In the genomic region with DNA sequence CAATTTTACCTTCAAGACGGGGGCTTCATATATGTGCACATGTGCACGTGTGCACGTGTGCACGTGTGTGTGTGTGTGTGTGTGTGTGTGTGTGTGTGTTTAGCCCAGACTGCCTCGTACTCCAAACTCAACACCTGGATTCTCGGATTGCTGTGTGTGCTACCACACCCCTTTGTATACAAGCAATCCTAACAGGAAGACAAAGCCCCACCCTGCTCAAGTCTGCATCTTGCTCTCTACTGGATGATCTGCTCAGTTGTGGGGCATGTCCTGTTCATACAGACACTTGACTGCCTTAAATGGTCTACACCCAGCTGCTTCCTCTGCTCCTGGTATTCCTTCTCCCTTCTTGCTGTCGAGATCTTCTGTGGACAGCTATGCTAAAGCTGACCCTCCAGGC, we compare ENCODE assay signal across 22 mouse cellular contexts.
"Had no signal": no experiment of that assay in that cellular context is flagged by ENCODE, and none has a peak within 500 bp of the region (broad histone marks: within the 10 kb centered on the region; RNA-seq: fewer than 3 reads in every experiment).

No protein-coding gene starts in this region.

- H3K4me2 ChIP-seq: heart, embryonic 12.5 days; hindbrain, embryonic 12.5 days; hindbrain, embryonic 14.5 days; intestine, embryonic 15.5 days; limb, embryonic 12.5 days; liver, embryonic 11.5 days; liver, embryonic 13.5 days; liver, embryonic 15.5 days had no signal

- H3K4me3 ChIP-seq: heart, embryonic 10.5 days; heart, embryonic 12.5 days; hindbrain, embryonic 10.5 days; hindbrain, embryonic 12.5 days; intestine, embryonic 15.5 days; layer of hippocampus, adult 2 months; left cerebral cortex, adult 2 months; limb, embryonic 10.5 days; limb, embryonic 12.5 days; liver, embryonic 13.5 days; liver, embryonic 15.5 days had no signal

- H3K27ac ChIP-seq: heart, embryonic 10.5 days; hindbrain, embryonic 10.5 days; hindbrain, embryonic 12.5 days; hindbrain, embryonic 14.5 days; intestine, embryonic 15.5 days; layer of hippocampus, adult 2 months; left cerebral cortex, adult 2 months; limb, embryonic 10.5 days; limb, embryonic 12.5 days; liver, embryonic 13.5 days; liver, embryonic 15.5 days had no signal

- H3K9ac ChIP-seq: heart, embryonic 12.5 days; hindbrain, embryonic 12.5 days; hindbrain, embryonic 14.5 days; intestine, embryonic 15.5 days; limb, embryonic 12.5 days; liver, embryonic 13.5 days; liver, embryonic 15.5 days had no signal

- DNase-seq: gastrocnemius, postnatal 14 days; heart, adult 18-20 months; heart, postnatal 10 days; heart, postnatal 4 days; kidney, adult 18-20 months; kidney, adult 8-10 months; kidney, postnatal 10 days; kidney, postnatal 4 days; liver; liver, embryonic 13.5 days had no signal

- H3K9me3 ChIP-seq: heart, embryonic 10.5 days; heart, embryonic 12.5 days; hindbrain, embryonic 10.5 days; hindbrain, embryonic 12.5 days; intestine, embryonic 15.5 days; limb, embryonic 10.5 days; limb, embryonic 12.5 days; liver, embryonic 13.5 days; liver, embryonic 15.5 days had no signal

- H3K27me3 ChIP-seq: intestine, embryonic 15.5 days had no signal

- H3K36me3 ChIP-seq: heart, embryonic 10.5 days; heart, embryonic 12.5 days; hindbrain, embryonic 10.5 days; hindbrain, embryonic 12.5 days; intestine, embryonic 15.5 days; limb, embryonic 10.5 days; limb, embryonic 12.5 days; liver, embryonic 13.5 days; liver, embryonic 15.5 days had no signal
